ENCODE assay signal across 19 mouse cellular contexts in genomic region chr7:122656671-122657070, GRCm38 (mm10). TPM values are rescaled to one million over a fixed set of nuclear protein-coding genes. Genes with fewer than 3 reads are reported as not detected.
"Had no signal": no experiment of that assay in that cellular context is flagged by ENCODE, and none has a peak within 500 bp of the region (broad histone marks: within the 10 kb centered on the region; RNA-seq: fewer than 3 reads in every experiment).

No protein-coding gene starts in this region.

- H3K27ac ChIP-seq: neural tube, embryonic 12.5 days; neural tube, embryonic 13.5 days; neural tube, embryonic 15.5 days; stomach, embryonic 15.5 days; stomach, postnatal 0 days had no signal

- DNase-seq: retina, postnatal 1 day; right cerebral cortex, adult 18-20 months; right cerebral cortex, postnatal 14 days; right cerebral cortex, postnatal 25 days; spleen, adult 18-20 months; thymus, adult 18-20 months; thymus, adult 2 months; thymus, postnatal 14 days; thymus, postnatal 25 days; thymus, postnatal 36 days; thymus, postnatal 4 days had no signal

- H3K4me3 ChIP-seq: neural tube, embryonic 12.5 days; neural tube, embryonic 13.5 days; neural tube, embryonic 15.5 days; stomach, embryonic 15.5 days had no signal

- H3K4me1 ChIP-seq: neural tube, embryonic 12.5 days; neural tube, embryonic 13.5 days; neural tube, embryonic 15.5 days; stomach, embryonic 15.5 days had no signal

- H3K27me3 ChIP-seq: neural tube, embryonic 12.5 days; neural tube, embryonic 13.5 days; neural tube, embryonic 15.5 days; stomach, embryonic 15.5 days had no signal

- H3K36me3 ChIP-seq: neural tube, embryonic 12.5 days; neural tube, embryonic 13.5 days; neural tube, embryonic 15.5 days; stomach, embryonic 15.5 days had no signal

- H3K9ac ChIP-seq: neural tube, embryonic 12.5 days; neural tube, embryonic 13.5 days; neural tube, embryonic 15.5 days; stomach, embryonic 15.5 days had no signal

RNA-seq across cellular contexts. Expression of gene Cacng3, which starts 13.6 kb away (rescaled TPM):
- polyA plus RNA-seq: small intestine, adult 2 months; testis, adult 2 months; thymus, adult 2 months; thymus, postnatal 0 days had no signal
